Mouse (Mus musculus) kidney, adult 10 weeks (tissue): ENCODE data around the gene Olfr898. TPM values are rescaled to one million over a fixed set of nuclear protein-coding genes. Genes with fewer than 3 reads are reported as not detected.

Experiments used
- polyA plus RNA-seq: library from polyadenylated mRNA; stranded (reverse); fragments of 350-450 nt; fragmentation: Illumina TruSeq; extraction: RNeasy Lipid Tissue Mini Kit (QIAGEN cat#74804); gene quantifications from one replicate; pipeline ENCODE4 v1.2.3, GENCODE M21; 2014; ENCODE audit warnings: low read depth, low replicate concordance

Olfr898 gene
- not detected for polyA plus RNA-seq

DNA sequence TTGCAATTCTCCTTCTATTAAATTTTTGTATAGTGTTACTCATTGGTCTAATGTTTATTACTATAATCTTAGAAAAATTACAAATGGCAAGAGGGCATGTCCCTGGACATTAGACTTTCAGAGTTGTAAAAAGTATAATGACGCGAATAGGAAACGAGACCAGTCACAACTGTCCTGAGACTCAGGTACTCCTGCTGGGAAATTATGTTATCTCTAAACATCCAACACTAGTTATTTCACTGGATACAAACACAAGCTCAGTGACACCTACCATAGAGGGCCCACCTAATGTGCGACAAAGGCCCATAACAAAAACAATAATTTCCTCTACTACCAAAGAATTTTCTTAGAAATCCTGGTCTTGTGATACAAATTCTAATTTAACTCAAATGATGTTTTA, at the start of gene Olfr898:
Olfr898 (plus strand) TSS at position 301 of the 400 bp plus-strand sequence.

DNA sequence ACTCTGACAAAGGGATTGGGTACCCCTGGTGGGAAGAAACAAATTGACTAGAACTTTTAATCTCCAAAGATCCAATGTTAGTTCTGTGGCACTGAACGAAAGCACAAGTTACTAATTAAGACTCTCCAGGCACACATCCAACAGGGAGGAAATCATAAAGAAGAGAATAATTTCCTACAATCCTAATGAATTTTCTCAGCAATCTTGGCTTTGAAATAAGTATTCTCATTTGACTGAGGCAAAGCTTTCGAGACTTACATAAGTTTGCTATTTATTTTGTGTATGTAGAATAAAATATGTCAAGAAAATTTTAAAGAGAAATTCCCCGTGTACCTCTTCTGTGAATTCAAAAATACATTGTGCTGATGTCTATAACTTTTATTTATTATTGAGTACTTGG, 19.5 kb upstream of the Olfr898 start, which contains the start of gene Olfr25:
Olfr25 (plus strand) TSS at position 301 of the 400 bp plus-strand sequence.

GRCm38 (mm10) chr9:38366596-38366995, 18.4 kb downstream of the Olfr898 start, which contains the start of gene Olfr250:
TSS of gene Olfr250 (plus strand) at chr9:38366896.

DNA sequence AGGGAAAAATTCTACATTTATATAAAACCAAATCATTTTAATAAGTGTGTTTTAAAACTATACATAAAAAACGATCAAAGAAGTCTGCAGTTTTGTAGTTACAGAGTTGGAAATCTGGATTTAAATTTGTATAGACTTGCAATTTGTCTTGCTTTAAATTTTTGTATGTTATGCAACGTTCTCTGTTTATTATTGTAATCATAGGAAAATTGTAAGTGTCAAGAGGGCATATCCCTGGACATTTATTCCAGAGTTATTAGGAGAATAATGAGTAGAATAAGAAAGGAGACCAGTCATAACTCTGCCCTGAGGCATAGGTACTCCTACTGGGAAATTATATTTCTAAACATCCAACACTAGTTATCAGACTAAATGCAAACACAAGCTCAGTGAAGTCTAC, 28.6 kb downstream of the Olfr898 start, which contains the start of gene Olfr251:
Olfr251 (plus strand) TSS at position 301 of the 400 bp plus-strand sequence.

DNA sequence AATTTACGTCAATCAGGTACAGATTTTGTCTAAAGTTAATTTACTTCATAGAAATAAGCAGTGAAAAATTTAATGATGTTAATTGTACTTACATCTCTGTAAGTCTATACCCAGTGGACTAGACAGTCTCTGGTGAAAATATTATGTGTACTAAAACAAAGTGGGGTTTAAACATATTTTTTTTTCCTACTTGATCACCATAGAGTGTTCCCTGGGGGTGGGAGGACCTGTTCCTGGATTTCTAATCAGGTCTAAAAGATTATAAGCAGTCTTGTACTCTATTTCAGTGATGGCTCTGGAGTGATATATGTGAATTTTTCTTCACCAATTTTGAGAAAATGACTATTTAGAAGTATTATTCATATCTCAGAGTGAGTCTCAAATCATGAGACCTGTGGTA, 53.2 kb downstream of the Olfr898 start, which contains the start of gene Olfr147:
Olfr147 (plus strand) TSS at position 301 of the 400 bp plus-strand sequence.

Other genes with a start within 250 kb of the Olfr898 start
- gene Olfr888, start 240.3 kb upstream of the Olfr898 start, polyA plus RNA-seq, result not detected
- not detected for gene Olfr889, start 233.2 kb upstream of the Olfr898 start, polyA plus RNA-seq
- gene Olfr890, start 205.9 kb upstream of the Olfr898 start, polyA plus RNA-seq, result not detected
- not detected for gene Olfr891, start 167.6 kb upstream of the Olfr898 start, polyA plus RNA-seq
- gene Olfr893, start 140.0 kb upstream of the Olfr898 start, polyA plus RNA-seq, result not detected
- not detected for gene Olfr894, start 130.4 kb upstream of the Olfr898 start, polyA plus RNA-seq
- not detected for gene Olfr143, start 95.6 kb upstream of the Olfr898 start, polyA plus RNA-seq
- gene Olfr895, start 80.6 kb upstream of the Olfr898 start, polyA plus RNA-seq, result not detected
- gene Olfr896-ps1, start 57.3 kb upstream of the Olfr898 start, polyA plus RNA-seq, result not detected
- not detected for gene Olfr25, start 19.4 kb upstream of the Olfr898 start, polyA plus RNA-seq
- not detected for gene Olfr250, start 18.5 kb downstream of the Olfr898 start, polyA plus RNA-seq
- not detected for gene Olfr251, start 28.7 kb downstream of the Olfr898 start, polyA plus RNA-seq
- gene Olfr147, start 53.3 kb downstream of the Olfr898 start, polyA plus RNA-seq, result not detected
- gene Olfr901, start 81.0 kb downstream of the Olfr898 start, polyA plus RNA-seq, result not detected
- gene Olfr902, start 99.2 kb downstream of the Olfr898 start, polyA plus RNA-seq, result not detected
- not detected for gene Olfr904, start 114.7 kb downstream of the Olfr898 start, polyA plus RNA-seq
- not detected for gene Olfr905, start 122.7 kb downstream of the Olfr898 start, polyA plus RNA-seq
- gene Olfr906, start 138.7 kb downstream of the Olfr898 start, polyA plus RNA-seq, result not detected
- not detected for gene Olfr907, start 147.4 kb downstream of the Olfr898 start, polyA plus RNA-seq
- gene Olfr911-ps1, start 173.2 kb downstream of the Olfr898 start, polyA plus RNA-seq, result not detected
- not detected for gene Olfr910, start 189.4 kb downstream of the Olfr898 start, polyA plus RNA-seq
- gene Olfr912, start 231.8 kb downstream of the Olfr898 start, polyA plus RNA-seq, result not detected
- gene Olfr913, start 244.3 kb downstream of the Olfr898 start, polyA plus RNA-seq, result not detected